In genomic region chr3:152702274-152702843, GRCm38 (mm10) we compare ENCODE assay signal across 8 mouse cellular contexts. TPM values are rescaled to one million over a fixed set of nuclear protein-coding genes. Genes with fewer than 3 reads are reported as not detected.
DNase-seq lines count a peak whose midpoint lies in the region; ATAC-seq lines count a peak whose summit lies in the region.

No protein-coding gene starts in this region.

- no peak overlapping the region for H3K4me3 ChIP-seq in intestine, embryonic 14.5 days (ENCODE audit: low read depth, low read length)

- ATAC-seq in frontal cortex, adult (ENCODE audit: low TSS enrichment), result peak; percentile 81
- no peak for ATAC-seq in intestine, embryonic 14.5 days (replicated peaks; ENCODE audit: low FRiP score, low TSS enrichment, low read depth)

- H3K9me3 ChIP-seq in intestine, embryonic 14.5 days (ENCODE audit: control insufficient read depth, low read length), result no peaks in the 10 kb centered on the region

- no peaks in the 10 kb centered on the region for H3K4me1 ChIP-seq in intestine, embryonic 14.5 days (replicated peaks; ENCODE audit: control insufficient read depth, insufficient read depth, low read length)

- peak overlapping the region; percentile 3; the same call in 1 of the 2 replicates for H3K4me2 ChIP-seq in intestine, embryonic 14.5 days (ENCODE audit: low read length)

- WGBS in intestine, embryonic 14.5 days, result 56% methylated on average over 8 of the region's 8 CpGs

- DNase-seq in frontal cortex, adult 2 months (ENCODE audit: extremely low spot score in 1 of 2, low spot score in 1 of 2), result no peak
- peak; percentile 30 for DNase-seq in retina, postnatal 1 day
- no peak for DNase-seq in retina, embryonic 14.5 days (ENCODE audit: low spot score)
- DNase-seq in intestine, embryonic 14.5 days (ENCODE audit: low spot score), result no peak
- peak; percentile 48 for DNase-seq in telencephalon, adult 2 months (ENCODE audit: low read depth, low spot score)
- DNase-seq in right cerebral cortex, postnatal 36 days (ENCODE audit: low spot score in 2 of 2), result no peak
- DNase-seq in cerebellum, postnatal 10 days, result no peak

- H3K9ac ChIP-seq in intestine, embryonic 14.5 days (ENCODE audit: low read length), result no peak overlapping the region

- H3K27ac ChIP-seq in intestine, embryonic 14.5 days (ENCODE audit: low read depth), result no peak overlapping the region

- no peaks in the 10 kb centered on the region for H3K27me3 ChIP-seq in intestine, embryonic 14.5 days (replicated peaks; ENCODE audit: control insufficient read depth, insufficient read depth, low read length)

- no peaks in the 10 kb centered on the region for H3K36me3 ChIP-seq in intestine, embryonic 14.5 days (ENCODE audit: control insufficient read depth, insufficient read depth, low read length)

RNA-seq across cellular contexts. Expression of gene Pigk, which starts 11.5 kb away (rescaled TPM):
- 24.5 and 27.3 TPM in 2 replicates for polyA plus RNA-seq in frontal cortex, adult 2 months (2012; rRNA removed)
- 41.8 and 42.9 TPM in 2 replicates for polyA plus RNA-seq in intestine, embryonic 14.5 days (2014; fragmentation: Nextera tagmentation; extraction: Ambion mirVana)

RNA-seq across cellular contexts. Expression of gene Ak5, which starts 34.2 kb away (rescaled TPM):
- 61.2 and 63.5 TPM in 2 replicates for polyA plus RNA-seq in frontal cortex, adult 2 months (2012; rRNA removed)
- polyA plus RNA-seq in intestine, embryonic 14.5 days (2014; fragmentation: Nextera tagmentation; extraction: Ambion mirVana), result 3.2 and 3.6 TPM in 2 replicates

Comparison
In these comparisons a context has a peak if more than half of its experiments do, and no peak if none do; other contexts are left out.
1. DNase-seq: peak in retina, postnatal 1 day (single experiment) and telencephalon, adult 2 months (single experiment); none in frontal cortex, adult 2 months (0 of 2), retina, embryonic 14.5 days (single experiment), intestine, embryonic 14.5 days (single experiment), right cerebral cortex, postnatal 36 days (0 of 2) and cerebellum, postnatal 10 days (0 of 2).
2. RNA of gene Ak5, which starts 34.2 kb away (polyA plus RNA-seq): 61.2 to 63.5 TPM in frontal cortex, adult 2 months; 3.2 to 3.6 TPM in intestine, embryonic 14.5 days; every median in the first group is over 10 times any median in the second.